ENCODE assay signal across 15 mouse cellular contexts in the genomic region with DNA sequence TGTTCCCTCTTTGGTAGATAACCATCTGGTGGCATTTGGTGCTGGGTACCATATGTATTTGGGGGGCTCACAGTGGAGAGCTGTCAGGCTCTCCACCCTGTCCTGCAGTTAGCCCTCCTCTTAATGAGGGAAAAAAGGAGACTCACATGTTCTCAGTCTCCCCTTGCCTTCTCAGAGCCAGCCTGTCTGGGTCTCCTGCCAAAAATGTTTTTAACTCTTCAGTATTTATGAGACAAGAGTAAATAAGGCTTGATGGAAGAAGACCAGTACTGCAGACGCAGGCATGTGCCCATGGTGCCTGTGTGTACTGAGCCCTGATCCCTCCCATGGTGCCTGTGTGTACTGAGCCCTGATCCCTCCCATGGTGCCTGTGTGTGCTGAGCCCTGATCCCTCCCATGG.
"Had no signal": no experiment of that assay in that cellular context is flagged by ENCODE, and none has a peak within 500 bp of the region (broad histone marks: within the 10 kb centered on the region; RNA-seq: fewer than 3 reads in every experiment).

No protein-coding gene starts in this region.

- DNase-seq: kidney, adult 11 months; kidney, adult 9 months; kidney, postnatal 10 days; kidney, postnatal 4 days; left cerebral cortex, postnatal 4 days; liver, postnatal 0 days; lung, postnatal 14 days; lung, postnatal 4 days; thymus, adult 18-20 months; thymus, postnatal 36 days had no signal

- H3K9me3 ChIP-seq: limb, embryonic 12.5 days; limb, embryonic 15.5 days; midbrain, embryonic 13.5 days had no signal

- H3K27me3 ChIP-seq: limb, embryonic 15.5 days; midbrain, embryonic 13.5 days had no signal

- H3K9ac ChIP-seq: limb, embryonic 12.5 days; limb, embryonic 15.5 days; liver, embryonic 14.5 days; liver, postnatal 0 days; midbrain, embryonic 13.5 days had no signal

- H3K4me2 ChIP-seq: limb, embryonic 12.5 days; limb, embryonic 15.5 days; liver, embryonic 11.5 days; midbrain, embryonic 13.5 days had no signal

- ATAC-seq: liver, postnatal 0 days; midbrain, embryonic 13.5 days had no signal

- H3K4me3 ChIP-seq: limb, embryonic 12.5 days; limb, embryonic 15.5 days; midbrain, embryonic 13.5 days had no signal

- H3K27ac ChIP-seq: limb, embryonic 12.5 days; limb, embryonic 15.5 days; liver, embryonic 14.5 days; midbrain, embryonic 13.5 days had no signal

- H3K36me3 ChIP-seq: limb, embryonic 12.5 days; limb, embryonic 15.5 days; midbrain, embryonic 13.5 days had no signal
